Mouse (Mus musculus): ENCODE measurements around the gene Rab37.

GRCm38 (mm10) chr11:115108176-115108575 lies 16.9 kb downstream of the Rab37 start:
- TF ChIP-seq CTCF (conservative IDR thresholded peaks at IDR 0.05; ENCODE audit: low read length) (no peak), POU5F1 (IDR thresholded peaks at IDR 0.05; ENCODE audit: borderline replicate concordance, low read length) (no peak), NANOG (IDR thresholded peaks at IDR 0.05; ENCODE audit: borderline replicate concordance, low read length) (no peak)

Data from E14TG2a.4 (cell line).